Mouse (Mus musculus): ENCODE measurements around the gene Acly.
A peak's percentile ranks its signal among the peaks of the same experiment; 100 is the strongest.

Gene Acly

DNA sequence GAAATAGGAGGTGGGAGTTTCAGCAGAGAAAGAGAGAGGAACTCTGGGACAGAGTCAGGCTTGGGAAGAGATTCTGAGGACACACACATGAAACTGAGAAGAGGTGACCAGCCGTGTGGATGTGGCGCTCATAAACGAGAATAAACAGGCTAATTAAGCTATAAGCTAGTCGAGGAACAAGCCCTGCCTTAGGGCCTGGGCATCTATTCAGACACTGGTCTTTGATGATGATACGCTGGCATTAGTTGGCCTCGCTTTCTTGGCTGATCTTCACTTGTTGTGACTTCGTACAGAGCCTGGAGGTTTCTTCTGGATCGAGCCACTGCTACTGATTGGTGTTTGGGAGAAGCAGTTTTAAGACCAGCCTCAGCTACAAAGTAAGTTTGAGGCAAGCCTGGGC is 21.8 kb downstream of the Acly start:
- no peak for DNase-seq (ENCODE audit: low spot score in 2 of 2)

DNA sequence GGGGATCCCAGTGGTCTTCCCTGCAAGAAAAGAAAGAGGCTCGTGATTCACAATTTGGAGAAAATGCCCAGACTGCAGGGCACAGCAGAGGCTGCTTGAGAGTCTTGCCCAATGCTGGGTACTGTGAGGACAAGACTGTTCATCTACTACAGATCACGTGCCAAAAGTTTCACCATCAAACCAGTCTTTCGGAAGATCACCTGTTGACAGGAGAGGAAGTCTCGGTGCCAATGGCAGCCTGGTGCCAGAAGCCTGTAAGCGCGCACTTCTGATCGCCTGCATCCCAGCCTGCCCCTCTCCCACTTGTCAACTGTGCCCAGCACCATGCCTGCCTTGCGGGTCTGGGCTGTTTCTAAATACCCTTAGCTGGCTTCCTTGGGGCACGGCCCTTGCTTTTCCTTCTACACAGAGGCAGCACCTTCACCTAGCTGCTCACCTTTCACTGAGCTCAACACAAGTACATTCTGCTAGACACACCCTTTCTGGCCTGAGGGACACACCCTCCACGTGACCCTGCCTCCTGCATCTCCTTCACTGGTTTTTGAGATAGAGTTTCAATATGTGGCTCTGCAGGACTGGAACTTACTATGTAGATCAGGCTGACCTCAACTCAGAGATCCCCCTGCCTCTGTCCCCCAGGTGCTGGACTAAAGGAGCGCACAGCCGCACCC is 22.7 kb downstream of the Acly start:
- DNase-seq (ENCODE audit: low spot score in 2 of 2) = no peak

DNA sequence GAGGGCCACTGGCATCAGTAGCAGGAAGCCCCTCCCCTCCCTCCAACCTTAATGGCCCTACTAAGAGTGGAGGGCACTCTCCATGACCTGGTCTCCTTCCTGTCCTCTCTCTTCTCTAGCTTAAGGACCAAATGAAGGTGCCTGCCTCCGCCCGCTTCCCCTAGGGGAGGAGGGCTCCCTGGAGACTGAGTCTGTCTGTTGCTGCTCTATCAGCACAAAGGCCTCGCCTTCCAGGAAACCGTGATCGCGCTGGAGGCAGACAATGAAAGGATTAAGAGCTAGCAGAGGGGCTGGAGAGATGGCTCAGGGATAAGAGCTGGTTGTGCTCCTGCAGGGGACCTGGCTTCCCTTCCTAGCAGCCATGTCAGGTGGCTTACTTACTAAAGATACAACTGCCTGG is 26.5 kb downstream of the Acly start:
- no peak for DNase-seq (ENCODE audit: low spot score in 2 of 2)

DNA sequence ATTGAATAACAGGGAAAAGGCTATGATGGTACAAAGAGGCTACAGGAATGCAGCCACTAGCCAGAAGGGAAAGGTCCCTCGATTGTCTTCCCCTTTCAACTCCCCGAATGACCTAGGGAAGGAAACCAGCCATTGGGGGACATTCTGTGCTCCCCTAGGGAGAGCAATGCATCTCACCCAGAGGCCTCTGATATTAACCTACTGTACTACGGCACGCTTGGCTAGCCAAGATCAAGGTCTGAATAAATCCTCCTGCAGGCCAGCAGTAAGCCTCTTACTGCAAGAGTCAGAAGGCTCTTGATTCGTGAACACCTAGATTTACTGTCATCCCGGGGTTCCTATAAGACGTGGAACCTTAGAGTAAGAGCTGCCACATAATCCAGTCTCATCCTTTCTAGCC is 27.1 kb downstream of the Acly start:
- no peak for DNase-seq (ENCODE audit: low spot score in 2 of 2)

DNA sequence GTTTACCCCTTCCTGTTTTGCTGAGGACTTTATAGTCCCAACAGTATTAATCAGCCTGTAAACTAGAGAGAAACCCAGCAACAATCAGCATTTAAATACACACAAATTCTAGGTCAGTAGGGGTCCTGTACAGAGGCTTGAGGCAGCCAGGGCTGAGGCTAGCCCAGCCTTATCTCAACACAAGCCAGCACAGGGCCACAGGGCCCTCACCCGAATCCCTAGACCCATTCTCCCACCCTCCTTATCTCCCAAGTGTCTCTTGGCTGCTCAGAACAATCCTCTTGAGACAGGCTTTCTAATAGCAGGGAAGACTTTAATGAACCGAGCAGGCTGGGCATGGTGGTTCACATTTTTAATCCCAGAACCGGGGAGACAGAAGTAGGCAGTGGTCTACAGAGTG is 27.6 kb downstream of the Acly start:
- no peak for DNase-seq (ENCODE audit: low spot score in 2 of 2)

DNA sequence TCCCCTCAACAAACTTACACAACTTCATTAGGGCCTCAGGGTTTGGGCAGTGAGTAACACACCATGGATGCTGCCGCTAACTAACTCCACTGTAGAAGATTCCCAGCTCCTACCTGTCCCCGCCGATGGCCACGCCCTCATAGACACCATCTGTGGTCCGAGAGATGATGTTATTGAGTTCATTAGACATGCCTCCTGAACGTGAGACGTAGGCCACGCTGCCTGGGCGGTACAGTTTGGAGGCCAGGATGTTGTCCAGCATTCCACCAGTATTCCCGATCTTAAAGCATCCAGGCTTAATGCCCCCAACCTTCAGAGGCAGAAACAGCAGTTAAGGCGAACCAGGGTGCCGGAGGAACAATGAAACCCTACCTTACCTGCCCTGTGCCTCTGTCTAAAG is 34.0 kb downstream of the Acly start:
- DNase-seq (ENCODE audit: low spot score in 2 of 2) = no peak

DNA sequence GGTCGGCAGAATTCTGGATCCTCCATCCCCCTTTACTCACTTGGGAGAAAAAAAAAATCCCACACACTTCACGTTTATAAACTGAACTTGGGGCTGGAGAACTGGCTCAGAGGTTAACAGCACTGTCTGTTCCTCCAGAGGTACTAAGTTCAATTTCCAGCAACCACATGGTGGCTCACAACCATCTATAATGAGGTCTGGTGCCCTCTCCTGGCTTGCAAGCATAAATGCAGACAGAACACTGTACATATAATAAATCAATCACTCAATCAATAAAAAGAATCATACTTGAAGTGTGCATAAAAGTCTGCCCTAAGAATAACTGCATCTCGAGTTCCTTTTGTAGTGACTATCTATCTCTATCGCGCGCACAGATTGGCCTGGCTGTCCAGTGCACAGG is 36.8 kb downstream of the Acly start:
- DNase-seq (ENCODE audit: low spot score in 2 of 2) = no peak

DNA sequence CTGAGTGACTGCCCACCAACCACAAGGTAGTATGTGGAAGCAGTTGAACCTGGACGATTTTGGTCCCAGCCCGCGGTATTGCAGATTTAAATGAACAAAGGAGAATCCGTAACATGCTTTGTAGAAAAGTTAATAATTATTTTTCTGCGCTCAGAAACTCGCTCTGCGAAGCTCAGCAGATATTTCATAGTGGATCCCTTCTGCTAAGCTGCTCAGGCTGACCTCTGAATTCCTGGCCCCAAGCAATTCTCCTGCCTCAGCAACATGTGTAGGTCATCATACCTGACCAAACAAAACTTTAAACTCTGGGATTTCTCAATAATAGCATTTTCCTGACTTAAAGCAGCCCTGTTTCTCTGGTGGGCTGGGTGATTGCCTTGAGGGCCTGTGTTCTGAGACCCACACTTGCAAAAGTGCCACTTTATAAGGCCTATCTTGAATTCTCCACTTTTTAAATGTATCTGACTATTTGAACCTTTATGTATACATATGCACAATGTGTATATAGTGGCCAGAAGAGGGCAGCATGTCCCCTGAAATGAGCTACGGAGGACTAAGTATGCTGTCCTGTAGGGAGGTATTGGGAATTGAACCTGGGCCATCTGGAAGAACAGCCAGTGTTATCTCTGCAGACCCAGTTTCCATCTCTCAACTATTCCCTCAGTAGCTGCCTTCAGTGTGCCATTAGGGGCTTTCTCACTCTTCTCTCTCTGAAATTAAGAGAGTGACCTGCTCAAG is 41.8 kb downstream of the Acly start:
- DNase-seq (ENCODE audit: low spot score in 2 of 2) = peak in 1 of 2 experiments; percentile 18

DNA sequence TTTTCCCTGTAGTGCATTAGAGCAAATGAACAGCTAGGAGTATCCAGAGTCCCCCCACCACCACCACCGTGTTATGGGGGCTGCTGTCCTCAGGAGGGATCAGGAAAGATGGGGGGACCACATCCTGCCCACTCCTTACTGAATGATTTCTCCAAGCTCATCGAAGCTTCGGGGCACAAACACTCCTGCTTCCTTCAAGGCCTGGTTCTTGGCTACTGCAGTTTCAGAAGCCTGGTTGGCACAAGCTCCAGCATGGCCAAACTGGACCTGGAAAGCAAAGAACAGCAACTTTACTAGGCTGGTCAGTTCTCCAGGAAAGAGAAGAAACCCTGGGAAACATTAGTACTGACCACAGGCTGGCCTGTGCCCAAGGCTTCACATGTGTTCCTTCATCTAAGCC is 43.3 kb downstream of the Acly start:
- no peak for DNase-seq (ENCODE audit: low spot score in 2 of 2)

DNA sequence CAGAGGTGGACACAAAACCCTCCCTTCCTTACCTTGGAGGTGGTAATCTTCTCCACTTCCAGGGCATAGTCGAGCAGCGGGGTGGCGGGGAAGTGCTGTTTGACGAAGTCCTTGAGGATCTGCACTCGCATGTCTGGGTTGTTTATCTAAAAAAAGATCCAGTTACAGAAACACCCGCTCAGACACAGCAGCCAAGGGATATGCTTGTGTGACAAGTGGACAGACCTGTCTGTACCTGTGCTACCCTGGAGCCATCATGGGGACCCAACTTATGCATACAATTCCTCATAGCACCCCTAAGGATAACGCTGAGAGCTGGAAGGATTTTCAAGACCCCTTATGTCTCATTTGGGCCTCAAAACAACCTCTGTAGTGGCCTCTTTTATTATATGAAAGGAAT is 48.6 kb downstream of the Acly start:
- no peak for DNase-seq (ENCODE audit: low spot score in 2 of 2)

DNA sequence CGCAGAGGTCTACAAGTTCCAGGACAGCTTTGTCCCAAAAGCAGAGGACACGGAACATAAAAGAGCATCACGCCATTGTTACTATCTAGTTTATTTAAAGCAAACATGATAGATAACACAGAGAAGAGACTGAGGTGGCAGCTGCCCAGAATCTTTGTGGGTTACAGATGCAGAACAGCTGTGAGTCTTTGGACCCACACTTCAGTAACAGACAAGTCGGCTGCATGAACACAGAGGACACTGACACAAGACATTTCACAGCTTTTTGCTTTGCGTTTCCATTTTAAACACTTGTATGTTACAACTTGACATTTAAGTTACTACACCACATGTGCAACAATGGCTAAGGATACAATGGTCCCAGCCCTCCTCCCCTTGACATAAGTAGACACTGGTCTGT is 51.5 kb downstream of the Acly start:
- DNase-seq (ENCODE audit: low spot score in 2 of 2) = no peak

DNA sequence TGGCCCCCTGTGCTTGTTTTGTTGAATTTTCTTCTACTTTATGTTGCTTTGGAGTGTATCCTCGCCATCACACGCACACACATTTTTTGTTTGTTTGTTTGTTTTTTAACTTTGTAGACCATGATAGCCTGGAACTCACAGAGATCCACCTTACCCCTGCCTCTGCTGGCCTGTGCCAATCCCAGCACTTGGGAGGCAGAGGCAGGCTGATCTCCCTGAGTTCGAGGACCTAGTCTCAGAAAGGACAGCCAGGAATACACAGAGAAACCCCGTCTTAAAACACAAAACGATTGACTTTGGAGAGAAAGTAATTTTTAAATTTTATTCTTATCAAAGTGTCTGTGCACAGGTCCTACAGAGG is 54.9 kb downstream of the Acly start:
- DNase-seq (ENCODE audit: low spot score in 2 of 2) = no peak

DNA sequence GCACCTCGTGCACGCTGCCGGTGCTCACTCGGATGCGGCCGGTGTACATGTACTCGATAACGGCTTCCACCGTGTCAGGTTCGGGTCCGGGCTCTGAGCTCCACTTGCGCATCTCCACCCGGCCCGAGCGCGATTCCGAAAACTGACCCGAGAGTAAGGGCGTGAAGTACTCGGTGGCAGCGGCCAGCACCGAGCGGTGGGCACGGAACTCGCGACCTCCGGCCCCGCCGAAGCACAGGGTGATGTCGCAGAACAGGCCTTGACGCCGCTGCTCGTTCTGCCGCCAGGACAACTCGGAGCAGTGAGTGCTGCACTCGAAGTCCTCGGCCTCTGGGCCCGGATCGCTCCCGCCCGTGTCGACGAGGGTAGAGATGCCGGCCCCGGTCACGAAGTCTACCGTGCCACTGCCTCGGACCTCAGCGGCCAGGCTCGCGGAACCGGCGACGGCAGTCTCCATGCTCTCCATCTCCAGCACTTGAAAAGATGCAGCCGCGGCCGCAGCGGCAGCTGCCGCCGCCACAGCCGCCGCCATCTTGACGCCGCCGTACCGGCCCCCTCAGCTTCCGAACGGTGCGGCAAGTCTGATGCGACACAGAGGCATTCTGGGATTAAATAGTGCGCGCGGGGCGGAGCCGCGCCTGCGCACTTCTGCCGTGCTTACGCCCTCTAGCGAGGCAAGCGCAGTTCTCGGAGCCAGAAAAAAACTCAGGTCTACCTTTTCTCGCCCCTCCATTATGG is 55.4 kb downstream of the Acly start, which contains the start of gene Klhl11:
Klhl11 (minus strand) TSS at position 545 of the 738 bp plus-strand sequence.
- DNase-seq (ENCODE audit: low spot score in 2 of 2) = peak; percentile 91 to 93

DNA sequence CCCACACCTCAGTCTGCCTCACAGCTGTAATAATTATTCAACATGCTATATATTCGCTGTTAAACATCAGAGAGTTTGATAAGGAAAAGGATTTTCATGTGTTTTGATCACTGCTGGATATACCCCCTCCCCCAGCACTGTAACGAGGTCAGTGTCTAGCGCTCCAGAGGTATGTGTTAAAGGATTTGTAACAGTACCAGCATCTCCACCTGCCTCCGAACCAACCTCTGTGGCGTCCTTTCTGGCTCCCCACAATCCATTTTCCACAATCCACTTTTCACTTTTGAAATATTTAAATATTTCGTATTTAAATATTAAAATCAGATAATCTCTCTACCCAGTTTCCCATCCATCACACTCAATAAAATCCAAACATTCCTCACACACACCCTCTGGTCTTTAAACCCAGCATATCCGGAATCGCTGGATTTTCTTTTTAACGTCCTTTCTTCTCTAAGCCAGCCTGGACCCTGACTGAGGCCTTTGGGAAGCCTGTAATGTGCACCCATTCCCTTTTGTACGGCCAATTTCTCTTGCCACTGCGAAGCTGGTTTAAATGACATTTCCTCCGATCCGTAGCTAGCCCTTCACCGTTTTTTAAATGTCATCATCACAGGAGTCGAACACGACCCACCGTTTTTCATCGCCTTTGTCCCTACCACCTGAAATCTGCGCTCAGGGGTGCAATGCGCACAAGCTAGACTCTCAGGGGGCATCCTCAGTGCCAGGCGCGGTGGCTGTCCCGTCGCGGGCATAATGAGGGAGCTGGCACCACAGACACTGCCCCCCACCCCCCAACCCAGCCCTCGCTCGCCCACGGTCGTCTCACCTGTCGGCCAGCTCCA is 56.2 kb downstream of the Acly start:
- DNase-seq (ENCODE audit: low spot score in 2 of 2) = no peak

DNA sequence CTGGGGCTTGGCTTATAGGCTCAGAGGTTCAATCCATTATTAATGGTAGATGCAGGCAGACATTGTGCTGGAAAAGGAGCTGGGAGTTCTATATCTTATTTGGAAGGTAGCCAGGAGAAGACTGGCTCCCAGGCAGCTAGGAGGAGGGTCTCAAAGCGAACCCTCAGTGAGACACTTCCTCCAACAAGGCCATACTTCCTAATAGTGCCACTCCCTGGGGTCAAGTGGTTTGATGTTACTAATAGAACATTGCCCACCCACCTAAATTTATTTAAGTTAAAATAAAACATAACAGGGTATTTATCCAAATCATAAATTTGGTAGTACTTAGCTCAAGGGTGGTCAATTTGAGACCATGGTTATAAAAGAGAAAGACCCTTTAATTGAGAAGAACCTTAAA is 62.0 kb downstream of the Acly start:
- DNase-seq (ENCODE audit: low spot score in 2 of 2) = no peak

DNA sequence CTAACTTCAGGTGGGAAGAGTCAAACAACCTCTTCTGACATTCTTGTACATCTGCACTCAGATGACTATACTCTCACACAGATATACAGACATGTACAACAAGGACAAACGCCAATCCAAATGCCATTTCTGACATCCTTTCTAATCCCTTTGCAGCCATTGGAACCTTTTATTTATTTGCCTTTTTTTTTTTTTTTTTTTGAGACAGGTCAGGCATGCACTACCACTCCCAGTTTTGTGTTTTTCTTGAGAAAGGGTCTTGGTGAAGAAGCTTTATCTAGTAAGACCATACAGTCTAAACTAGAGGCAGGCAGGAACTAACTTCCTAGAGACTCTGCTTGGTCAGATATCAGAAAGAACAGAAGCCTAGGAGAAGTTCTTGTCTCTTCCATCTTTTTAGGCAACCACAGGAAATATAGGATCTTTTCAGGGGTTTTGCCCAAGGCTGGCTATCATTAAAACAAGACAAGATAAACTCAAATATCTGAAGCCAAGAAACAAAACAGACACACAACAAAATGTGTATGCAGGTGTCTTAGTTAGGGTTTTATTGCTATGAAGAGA is 62.5 kb downstream of the Acly start:
- DNase-seq (ENCODE audit: low spot score in 2 of 2) = no peak

DNA sequence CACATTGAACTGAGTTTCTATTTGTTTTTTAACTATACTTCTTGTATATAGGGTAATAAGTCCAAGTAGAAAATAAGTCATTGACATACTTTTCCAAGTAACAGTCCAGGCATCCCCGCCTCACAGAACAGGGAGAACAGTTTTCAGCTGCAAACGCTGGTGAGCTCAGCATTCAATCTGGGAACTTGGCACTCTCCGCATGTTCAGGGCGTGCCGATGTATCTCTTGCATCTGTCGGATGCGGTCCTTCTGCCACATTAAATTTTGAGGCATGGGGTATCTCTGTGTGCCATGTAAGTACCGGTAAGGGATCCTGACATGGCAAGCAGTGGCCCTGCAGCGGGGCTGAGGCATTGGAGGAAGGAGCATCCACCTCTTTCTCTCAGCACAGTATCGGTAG is 65.1 kb downstream of the Acly start:
- no peak for DNase-seq (ENCODE audit: low spot score in 2 of 2)

DNA sequence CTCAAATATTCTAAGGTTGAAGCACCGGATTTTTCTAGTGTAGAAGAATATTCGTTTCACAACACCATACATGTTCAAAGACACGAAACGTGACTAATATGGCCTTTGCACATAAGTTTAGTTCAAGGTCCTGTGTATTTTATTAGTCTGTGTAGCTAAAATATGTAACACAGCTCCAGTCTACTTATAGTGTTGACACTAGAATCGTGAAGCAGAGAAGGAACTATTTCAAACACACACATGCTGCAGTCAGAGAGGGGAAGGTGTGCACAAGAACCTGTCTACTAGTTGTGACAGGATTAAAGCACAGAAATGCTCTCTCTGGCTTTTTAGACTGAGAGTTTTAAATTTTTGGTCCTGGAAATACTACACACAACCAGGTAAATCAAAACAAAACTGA is 70.1 kb downstream of the Acly start:
- no peak for DNase-seq (ENCODE audit: low spot score in 2 of 2)

DNA sequence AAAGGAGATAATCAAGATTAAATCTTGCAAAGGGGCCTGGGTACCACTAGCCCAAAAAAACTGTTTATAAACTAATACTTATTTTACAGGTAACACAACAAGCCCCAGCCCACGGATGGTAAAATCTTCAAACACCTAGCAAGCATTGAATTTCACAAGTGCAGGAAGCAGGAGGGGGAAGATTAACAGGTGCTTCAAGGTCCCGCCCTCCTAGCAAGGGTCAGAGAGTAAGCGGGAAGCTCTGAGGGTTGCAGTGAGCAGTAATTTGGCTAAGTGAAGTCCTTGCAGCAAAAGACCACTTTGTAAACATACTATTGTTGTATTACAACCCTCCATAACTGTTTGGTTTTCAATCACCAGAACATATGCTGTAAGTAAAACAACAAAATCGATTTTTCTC is 70.6 kb downstream of the Acly start:
- DNase-seq (ENCODE audit: low spot score in 2 of 2) = no peak

DNA sequence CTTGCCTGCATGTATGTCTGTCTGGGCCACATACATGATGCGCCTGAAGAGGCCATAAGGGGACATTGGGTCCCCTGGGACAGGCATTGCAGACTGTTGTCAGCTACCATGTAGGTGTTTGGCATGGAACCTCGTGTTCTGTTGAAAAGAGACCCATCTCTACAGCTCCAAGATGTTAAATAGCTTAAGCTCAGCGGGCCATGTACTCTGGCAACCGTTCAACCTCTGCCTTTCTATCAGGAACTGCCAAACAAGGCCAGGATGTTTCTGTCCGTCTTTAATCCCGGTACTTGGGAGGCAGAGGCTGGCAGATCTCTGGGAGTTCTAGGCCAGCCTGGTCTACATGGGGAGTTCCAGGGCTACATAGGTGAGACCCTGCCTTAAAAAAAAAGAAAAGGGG is 85.2 kb downstream of the Acly start:
- no peak for DNase-seq (ENCODE audit: low spot score in 2 of 2)

DNA sequence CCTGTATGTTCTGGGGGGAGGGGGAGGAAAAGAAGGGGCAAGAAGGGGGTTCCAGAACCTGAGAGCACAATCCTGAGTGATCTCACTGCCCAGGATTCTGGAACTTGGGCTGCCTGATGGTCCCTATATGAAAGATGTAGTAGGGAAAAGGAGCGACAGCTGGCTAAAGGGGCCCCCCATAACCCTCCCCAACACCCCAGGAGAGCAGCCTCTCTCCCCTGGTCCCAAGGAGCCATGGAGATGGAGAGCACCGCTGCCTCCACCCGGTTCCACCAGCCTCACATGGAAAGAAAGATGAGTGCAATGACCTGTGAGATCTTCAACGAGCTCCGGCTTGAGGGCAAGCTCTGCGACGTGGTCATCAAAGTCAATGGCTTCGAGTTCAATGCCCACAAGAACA is 86.0 kb downstream of the Acly start, which contains the start of the genes Nt5c3b and Klhl10:
Nt5c3b (minus strand) TSS at position 12 of the 400 bp plus-strand sequence.
Klhl10 (plus strand) TSS at position 121 of the 400 bp plus-strand sequence.
- DNase-seq (ENCODE audit: low spot score in 2 of 2) = no peak

Measured in natural killer cell, adult 2 months (primary cell).